Mouse (Mus musculus) spleen, adult 18-20 months (tissue): ENCODE results near the gene Scoc.
"Not testable (repeated sequence)": the region's sequence is repeated elsewhere in the genome, so short reads cannot be mapped to it uniquely, and the experiment has no call there.

Source experiments
- DNase-seq, 2 experiments: peaks; one replicate each; pipeline ENCODE4 v3.0.0; 2022; ENCODE audit warnings: mixed read lengths in 2 of 2

Scoc gene

DNA sequence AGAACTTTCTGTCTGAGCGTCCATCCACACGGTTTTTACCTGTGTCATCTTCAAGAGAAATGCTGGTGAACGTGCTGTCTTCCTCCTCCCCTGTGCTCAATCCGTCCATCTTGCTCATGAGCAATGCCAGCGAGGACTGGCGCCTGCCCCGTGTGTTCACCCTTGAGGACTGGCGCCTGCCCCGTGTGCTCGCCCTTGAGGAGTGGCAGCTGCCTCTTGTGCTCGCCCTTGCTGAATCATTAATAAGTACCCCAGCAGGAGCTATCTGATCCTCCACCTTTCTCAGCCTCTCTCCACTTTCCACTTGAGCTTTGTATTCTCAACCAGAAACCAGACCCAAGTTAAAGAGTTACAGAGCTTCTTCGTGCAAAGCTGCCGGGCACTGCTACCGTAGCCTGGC lies at the start of gene Scoc:
Gene Scoc (minus strand): TSS at position 170 of the 400 bp plus-strand sequence.
- DNase-seq, result no peak

DNA sequence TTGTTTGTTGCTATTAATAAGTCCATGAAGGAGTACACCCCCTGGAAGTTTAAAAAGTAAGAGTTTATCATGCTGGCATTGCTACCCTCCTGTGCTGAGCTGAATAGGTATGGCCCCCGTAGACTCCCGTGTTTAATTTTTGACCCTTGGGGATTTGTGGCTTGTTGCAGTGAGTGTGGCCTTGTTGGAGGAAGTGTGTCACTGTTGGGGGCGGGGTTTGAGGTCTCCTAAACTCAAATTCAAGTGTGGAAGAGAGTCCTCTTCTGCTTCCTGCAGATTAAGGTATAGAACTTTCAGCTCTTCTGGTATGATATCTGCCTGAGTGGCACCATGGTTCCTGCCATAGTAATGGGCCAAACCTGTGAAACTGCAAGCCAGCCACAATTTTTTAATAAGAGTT lies 1.4 kb upstream of the Scoc start:
- DNase-seq, result no peak

DNA sequence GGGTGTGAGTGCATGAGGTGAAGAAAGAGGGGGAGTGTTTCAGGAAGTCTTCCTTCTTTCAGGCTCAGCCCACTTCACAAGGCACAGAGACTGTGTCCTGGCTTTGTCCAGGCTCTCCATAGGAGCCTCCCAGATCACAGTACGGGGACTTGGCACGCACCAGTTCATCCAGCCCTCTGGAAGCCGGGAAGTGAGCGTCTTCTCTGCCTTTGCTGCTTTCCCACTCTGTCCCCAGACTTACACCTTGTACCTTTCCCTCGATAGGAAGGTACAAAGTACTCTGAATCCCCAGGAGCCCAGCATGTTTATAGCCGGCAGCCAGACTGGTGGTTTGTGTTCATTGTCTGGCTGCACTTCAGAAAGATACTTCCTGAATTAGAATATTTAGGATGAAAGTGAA lies 1.1 kb downstream of the Scoc start:
- DNase-seq, result no peak

DNA sequence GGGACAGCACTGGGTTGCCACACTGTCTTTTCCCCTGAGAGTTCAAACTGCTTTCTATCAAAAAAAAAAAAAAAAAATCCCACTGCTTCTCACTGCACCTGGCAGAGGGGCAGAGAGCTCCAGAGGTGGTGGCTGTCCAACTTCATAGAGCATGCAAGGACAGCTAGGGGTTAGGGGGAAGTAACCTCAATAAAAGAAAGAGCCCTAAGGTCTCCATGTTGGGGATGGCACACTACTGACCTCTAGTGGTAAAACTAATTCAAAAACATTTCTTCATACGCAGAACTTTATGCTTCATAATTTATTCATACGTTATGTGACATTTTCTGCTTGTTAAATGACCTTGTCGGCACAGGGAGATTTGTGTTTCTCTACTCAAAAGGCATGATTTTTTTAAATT lies 7.1 kb downstream of the Scoc start:
- no peak for DNase-seq

DNA sequence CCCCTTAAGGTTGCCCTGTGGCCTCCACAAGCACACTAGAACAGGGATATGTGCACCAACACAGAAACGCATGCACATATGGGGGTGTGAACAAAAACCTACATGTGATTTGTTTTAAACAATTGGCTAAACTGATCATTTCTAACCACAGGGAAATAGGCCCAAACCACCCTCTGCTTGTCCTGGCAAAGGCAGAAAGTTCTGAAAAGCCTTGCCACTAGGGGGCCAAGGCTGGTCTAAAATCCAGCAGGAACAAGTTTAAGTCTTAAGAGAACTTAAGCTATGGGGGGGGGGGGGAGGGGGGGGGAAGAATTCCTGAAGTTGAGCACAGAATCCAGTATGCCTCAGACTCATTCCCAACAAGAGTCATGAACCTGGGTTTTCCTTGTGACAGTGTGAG lies 8.2 kb downstream of the Scoc start:
- peak in 1 of 2 experiments; percentile 18 for DNase-seq

DNA sequence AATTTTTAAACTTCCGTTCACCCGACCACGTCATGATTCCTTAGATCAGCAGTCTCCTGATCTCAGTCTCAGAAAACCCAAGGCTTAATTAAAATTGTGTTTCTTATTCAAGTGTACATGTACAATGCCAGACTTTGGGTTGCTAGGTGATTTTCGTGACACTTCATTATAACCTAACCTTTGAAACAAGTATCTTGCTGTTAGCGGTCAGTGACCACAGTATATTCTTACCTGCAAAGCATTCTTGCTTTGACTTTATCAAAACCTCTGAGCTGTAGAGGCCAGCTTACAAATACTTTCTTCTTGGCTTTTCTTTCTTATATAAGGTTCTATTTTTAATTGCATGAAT lies 15.2 kb downstream of the Scoc start:
- no peak for DNase-seq

DNA sequence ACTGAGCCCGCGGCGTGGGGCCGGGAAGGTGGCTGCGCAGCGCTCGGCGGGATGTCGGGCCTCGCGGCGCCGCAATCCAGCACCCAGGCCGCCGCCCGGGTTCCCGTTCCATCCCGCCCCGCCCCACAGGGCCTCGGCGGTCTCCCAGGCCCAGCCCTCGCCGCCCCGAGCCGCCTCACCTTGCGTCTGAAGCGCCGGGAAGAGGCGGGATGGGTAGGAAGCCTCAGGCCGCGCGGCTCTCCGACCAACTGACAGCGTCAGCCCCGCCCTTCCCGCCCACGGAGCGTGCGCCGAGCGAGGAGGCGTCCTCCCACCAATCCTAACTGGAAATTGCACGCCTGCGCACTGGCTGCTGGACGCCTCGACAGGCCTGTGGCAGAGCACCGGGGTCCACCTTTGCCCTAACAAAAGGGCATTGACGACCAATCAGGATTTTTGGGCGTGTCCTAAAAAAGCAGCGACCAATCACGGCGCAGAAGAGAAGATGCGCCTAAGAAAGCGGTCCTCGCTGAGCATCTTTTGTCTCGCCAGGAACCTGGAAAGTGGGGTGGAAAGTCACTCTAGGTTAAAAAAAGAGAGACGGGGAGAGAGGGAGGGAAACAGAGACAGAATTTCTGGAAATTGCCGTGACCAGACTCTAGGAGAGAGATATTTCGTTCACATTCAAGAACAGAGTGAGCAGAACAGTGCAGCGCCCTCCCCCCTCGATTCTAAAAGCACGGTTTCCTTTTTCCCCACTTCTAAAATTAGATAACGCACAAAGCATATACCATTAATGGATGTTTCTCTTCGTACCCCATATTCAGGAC lies 15.7 kb downstream of the Scoc start:
- DNase-seq, result peak; percentile 93 to 95

DNA sequence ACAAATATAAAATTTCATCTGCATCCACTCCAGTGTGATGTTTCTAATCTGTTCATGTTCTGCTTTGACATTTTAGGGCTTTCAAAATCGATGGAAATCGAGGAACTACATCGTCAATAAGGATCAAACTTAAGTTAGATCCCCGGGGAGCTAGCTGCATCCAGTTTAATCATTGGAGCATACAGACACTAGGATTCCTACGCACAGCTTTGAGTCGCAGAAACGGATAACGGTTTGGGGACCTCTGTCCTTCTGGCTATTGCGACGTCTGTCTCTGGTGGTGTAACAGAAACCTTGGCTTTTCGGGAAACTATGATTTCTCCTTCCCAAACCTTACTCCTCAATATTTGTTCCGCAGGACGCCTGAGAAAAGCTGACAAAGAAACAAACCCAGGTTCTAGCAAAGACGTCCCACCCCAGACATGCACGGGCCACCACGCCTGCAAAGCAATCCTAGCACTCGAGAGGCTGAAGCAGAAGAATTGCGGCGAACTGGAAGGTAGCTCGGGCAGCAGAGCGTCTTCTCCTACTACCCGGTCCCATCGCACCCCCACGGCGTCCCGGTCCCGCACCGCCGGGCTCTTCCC lies 16.4 kb downstream of the Scoc start:
- no peak for DNase-seq

DNA sequence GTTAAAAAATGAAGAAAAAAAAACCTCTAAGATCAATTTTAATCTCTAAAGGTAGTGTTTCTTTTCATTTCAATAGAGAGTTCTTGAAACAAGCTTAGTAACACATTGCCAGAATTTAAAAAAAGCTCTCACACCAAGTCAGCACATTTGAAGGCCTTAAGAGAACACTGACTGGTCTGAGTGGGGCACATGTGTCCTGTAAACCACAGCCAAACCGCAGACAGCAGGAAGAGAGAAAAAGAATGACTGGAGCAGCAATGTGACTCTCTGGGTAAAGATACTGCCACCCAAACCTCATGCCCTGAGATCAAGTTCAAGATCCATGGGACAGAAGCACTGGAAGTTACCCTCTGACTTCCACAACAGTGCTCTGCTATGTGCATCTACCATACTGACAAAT lies 21.1 kb downstream of the Scoc start:
- no peak for DNase-seq

DNA sequence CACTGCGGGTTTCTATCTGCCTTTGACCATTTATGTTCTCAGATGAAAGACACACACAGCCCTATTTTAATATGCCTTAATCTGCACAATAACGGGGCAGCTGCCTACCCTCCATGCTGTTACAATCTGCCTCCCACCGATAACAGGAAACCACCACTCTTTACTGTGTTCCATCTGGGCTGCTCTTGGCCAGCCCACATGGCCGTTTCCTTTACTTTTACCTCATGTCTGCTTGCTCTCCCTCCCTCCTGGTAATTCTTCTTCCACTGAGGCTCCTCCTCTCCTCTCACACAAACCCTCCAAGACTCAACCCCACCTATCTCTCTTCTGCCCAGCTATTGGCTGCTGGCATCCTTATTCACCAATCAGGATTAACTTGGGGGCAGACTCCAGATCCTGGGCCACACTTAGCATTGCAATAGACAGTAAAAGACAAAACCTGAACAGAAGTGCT lies 29.1 kb downstream of the Scoc start:
- no peak for DNase-seq

DNA sequence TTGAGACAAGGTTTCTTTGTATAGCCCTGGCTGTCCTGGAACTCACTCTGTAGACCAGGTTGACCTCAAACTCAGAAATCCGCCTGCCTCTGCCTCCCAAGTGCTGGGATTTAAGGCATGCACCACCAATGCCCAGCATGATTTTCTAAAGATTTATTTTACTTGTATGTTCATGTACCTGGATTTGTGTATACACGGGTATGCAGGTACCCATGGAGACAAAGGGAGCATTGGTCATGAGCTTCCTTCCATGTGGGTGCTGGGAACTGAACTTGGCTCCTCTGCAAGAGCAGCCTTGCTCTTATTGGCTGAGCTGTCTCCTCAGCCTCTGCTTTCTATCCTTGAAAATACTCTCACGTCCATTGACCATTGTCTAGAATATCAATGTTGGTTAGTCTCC lies 29.6 kb downstream of the Scoc start:
- not testable (repeated sequence) for DNase-seq

DNA sequence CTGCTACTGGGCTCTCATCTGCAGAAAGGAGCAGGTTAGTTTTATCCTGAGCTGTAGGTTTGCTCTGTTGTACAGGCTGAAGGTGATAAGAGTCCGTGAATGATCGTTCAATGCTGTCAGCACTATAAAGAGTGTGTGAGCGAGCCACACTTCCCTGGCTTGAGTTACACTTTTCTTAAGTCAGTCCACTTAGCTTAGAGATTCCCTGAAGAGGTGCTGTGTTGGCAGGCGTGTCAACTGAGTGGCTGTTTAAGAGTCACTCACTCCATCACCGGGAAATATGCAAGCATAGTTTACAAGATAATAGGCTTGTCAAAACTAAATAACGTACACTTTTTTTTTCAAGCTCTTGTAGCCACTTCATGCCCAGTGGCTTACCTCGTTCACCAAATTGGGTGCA lies 31.2 kb downstream of the Scoc start:
- no peak for DNase-seq

DNA sequence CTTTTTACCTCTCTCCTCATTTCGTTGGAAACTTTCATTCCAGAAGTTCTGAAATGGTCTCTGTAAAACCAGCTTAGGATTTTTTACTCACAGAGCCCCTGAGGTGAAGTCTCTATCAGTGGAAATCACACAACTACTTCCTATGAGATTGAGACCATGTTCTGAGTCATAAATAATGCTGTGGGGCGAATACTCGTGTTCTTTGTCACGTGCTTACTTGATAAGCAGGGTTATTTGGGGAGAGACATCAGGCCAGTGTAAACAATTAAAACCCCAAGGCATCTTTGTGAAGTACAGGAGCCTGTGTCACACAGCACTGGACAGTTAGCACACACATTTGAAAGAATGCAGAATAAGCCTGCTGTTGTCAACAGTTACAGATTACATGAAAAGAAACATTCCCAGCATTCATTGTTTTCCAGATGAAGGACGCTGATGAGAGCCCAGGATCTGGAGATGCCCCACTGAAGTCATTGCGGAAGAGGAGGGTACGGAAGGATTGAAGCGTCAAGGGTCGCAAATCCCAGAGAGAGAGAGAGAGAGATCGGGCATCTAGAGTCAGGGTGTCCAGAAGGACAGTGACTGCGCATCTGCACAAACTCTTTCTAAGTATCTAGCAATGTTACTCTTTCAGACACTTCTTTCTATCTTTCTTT lies 32.0 kb downstream of the Scoc start:
- DNase-seq, result no peak

DNA sequence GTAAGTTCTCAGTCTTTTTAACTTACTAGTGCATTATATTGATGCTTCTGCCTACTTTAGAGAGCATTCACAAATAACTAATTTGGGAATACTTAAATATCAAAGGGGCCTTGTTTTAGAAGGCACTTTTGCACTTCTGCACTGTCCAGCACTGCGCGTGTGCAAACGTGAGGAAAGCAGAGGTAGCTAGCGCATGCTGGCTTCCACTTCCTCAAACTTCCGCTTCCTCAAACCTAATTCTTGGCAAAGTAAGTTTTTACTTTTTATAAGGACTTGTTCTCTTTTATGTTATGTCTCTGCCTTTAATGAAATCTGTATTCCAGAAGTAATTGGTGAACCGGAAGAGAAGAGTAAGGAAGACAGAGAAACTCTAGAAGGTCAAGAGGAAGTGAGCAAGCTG lies 33.0 kb downstream of the Scoc start:
- DNase-seq, result no peak

DNA sequence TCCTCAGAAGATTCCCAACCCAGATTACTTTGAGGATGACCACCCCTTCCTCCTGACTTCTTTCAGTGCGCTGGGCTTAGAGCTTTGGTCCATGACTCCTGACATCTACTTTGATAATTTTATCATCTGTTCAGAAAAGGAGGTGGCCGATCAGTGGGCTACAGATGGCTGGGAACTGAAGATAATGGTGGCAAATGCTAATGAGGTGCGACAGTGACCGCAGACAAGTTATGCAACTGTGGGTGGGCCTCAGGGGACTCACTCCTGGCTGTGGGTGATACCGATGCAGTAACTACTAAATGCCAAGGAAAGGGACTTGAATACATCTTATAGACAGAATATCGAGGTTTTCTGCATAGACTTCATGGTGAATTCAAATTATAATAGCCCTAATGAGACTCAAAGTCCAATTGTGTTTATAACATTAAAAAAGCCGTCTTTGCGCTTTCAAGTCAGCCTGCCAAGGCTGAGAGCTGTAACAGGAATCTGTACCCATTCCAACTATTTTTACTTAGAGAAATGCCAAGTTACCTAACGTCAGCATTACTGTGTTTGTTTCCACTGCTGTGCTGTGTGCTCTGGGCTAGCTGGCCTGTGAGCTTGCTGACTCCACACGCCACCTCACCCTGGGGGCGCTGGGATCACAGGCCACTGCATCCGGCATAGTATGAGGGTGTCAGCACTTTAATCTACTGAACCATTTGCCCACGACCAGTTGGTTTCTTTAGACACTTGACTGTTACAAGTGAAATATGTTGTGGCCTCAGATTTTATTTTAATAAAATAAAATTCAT lies 35.0 kb downstream of the Scoc start:
- DNase-seq, result no peak

DNA sequence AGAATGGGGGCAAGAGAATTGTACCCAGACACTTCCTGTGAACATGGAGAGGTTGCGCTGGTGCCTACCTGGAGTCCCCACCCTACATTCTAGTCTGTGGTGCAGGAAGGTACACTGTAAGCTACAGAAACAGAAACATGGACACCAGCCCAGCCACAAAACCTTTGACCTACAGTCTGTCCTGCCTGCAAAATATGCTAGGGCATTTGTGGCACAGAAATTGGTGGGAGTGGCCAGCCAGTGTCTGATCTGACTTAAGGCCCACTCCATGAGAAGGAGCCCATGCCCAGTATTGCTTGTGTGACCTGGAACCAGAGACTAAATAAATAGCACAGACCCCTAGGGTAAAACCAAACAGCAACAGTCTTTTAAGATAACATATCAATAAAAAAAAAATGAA lies 36.8 kb downstream of the Scoc start:
- DNase-seq, result no peak

DNA sequence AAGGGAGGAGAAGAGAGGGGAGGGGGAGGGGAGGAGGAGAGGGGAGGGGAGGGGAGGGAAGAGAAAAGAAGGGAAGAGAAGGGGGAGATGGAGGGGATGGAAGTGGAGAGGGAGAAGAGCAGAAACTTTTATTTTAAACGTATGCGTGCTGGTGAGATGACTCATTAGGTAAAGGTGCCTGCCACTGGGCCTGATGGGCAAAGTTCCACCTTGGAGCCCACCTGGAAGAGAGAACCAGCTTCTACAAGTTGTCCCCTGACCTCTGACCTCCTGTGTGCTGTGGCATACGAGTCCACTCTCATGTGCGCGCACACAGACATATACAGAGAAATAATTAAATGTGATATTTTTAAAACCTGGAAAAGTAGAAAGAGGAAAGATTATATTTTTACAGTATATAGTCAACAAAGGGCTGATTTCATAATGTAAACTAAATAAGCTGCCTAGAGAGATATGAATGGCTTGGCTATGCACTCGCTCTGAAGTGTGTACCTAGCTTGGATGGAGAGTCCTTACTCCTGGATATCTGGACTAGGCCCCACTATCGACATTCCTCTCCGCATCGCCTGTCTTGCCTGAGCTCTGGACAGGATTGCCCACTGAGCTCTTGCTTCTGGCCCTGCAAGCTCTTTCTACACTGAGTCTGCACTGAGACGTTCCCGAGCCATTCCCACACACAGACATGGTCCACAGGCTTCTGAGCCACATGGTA lies 39.2 kb downstream of the Scoc start:
- DNase-seq, result no peak

DNA sequence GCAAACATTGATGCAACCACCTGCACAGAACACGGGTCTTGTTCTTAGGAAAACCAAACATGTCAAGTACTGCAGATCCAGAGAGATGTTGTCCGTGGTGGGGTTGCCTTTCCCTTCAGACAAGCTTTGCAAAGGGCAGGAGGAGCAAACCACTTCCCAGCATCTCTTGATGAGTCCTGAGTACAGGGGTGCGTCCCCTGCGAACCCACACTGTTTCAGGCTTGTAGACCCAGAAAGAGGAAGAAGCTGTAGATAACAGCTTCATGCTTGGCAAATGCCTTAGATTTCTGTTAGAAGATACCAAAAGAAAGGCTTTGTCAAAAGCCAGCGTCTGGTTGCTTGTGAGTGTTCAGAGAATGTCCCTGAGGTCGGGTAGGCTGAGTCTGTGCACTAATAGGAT lies 40.2 kb downstream of the Scoc start:
- no peak for DNase-seq

DNA sequence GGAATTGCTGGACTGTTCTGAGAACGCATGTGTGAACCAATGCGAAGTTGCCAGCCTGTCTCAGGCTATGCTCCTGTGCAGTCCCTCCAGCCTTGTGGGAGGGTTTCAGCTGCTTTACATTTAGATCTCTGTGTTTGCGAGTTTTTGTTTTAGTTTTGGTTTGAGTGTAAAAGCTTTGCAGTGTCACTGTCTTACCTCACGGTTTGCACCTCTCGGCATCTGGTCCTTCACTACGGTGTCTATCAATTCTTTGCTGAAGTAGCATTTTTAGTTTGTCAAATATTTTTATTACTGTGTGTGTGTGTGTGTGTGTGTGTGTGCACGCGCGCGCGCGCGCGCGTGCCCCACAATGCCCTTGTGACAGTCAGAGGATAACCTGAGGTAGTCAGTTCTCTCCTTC lies 41.3 kb downstream of the Scoc start:
- no peak for DNase-seq

DNA sequence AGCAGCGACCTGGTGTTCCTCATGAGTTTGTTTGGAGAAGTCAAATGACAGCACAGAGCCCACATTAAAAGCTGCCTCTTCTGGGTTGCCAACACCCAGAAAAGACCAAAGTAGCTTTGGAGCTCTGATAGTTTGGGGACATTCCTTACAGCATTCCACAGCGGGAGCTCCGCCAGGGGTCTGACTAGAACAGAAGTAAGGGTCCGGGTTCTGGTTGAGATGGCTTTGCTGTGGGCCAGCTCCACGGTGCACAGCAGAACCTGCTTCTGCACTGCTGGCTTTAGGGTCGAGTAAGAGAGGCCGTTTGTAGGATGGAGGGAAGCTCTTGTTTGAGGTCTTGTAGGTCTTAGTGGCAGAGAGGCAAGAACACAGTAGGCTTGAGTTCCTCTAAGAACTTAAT lies 49.7 kb downstream of the Scoc start:
- no peak for DNase-seq

DNA sequence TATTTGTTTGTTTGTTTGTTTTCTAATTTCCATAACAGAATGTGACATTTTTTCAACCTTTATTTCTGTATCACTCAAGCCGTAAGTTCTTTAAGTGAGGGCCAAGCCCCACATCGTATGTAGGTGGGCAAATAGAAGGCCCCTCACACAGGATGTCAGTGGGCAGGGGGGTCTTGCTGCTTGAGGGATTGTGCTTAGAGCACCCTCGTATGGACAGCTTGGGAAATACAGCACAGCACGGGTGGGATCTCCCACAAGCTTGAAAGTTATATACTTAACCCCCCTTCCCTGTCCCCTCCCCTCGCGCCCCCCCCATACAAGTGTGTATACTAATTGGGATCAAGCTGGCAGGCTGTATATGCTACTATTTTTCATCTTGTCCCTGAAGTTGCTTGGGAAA lies 51.4 kb downstream of the Scoc start:
- DNase-seq, result no peak

DNA sequence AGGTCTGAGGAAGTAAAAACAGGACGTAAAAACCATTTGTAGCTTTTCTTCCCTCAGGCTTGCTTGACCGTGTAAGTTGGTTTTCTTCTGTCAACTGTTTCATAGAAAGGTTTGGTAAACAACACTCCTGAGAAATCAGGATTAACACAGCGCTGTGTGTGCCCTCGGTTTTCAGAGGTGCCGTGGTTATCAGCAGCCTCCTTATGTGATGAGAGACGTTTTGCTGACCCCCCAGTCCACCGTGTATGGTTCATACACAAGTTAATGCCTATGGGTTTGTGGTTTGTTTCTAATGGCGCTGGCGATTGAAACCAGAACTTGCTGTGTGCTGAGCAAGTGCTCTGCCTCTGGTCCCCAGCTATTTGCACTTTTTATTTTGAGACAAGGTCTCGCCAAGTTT lies 52.6 kb downstream of the Scoc start:
- no peak for DNase-seq

DNA sequence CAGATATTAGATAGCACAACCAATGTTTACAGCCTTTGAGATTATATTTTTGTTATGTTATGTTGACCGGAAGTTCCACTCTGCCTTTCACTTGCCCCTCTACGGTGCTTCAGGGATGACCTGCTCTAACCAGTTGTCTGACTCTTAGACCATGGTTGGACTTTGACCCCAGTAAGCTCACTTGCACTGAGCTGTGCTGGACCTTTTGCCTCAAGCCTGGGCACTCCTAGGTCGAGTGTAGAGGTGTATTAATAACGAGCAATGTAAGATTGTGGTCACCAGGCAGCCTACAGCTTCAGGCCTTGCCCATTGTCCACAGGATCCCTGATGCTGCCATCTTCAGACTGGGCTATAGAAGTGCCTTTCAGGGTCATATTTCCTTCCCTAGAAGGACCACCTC lies 60.5 kb downstream of the Scoc start:
- no peak for DNase-seq
